Mouse (Mus musculus): Measurements from ENCODE around the gene Spop.

DNA sequence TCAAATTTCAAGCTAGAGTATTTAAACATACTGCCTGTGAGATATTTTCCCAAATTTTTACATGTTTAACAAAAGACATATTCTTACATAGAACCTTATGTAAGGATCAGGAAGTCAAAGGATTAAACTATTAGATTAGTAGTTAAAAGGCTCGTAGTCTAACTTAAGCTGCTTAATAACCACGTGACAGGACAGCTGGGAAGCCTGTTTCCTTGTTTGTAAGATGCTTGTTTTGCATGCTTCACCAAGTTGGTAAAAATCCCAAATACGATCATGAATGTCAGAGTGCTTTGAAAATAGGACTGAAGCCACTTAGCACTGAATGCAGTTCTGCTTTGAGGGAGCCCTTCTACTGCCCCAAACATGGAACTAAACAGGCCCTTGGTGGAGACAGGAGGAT, 34.5 kb downstream of the Spop start:
- TF ChIP-seq GATA1 (IDR thresholded peaks at IDR 0.05; ENCODE audit: borderline replicate concordance, low read length) (no peak), FLI1 (IDR thresholded peaks at IDR 0.05; ENCODE audit: low read length) (no peak)

Measured in megakaryocyte, embryonic 14.5 days (primary cell).